Mouse (Mus musculus) layer of hippocampus, adult 8-10 months (tissue): ENCODE data around the gene E330021D16Rik. TPM values are rescaled to one million over a fixed set of nuclear protein-coding genes. Genes with fewer than 3 reads are reported as not detected.

Experiments used
- total RNA-seq, 4 experiments: library from RNA; stranded (reverse); gene quantifications; 2 replicates each; pipeline ENCODE4 v1.2.4; 2022

E330021D16Rik gene
- total RNA-seq, 4 experiments from 2014 or later: not detected

Other genes starting within 250 kb of the E330021D16Rik start
- gene Grin2b, start 242.1 kb downstream of the E330021D16Rik start, total RNA-seq: 100 to 1,000 TPM; 262 to 321 (median 293) TPM
- gene Gm8994, start 88.0 kb downstream of the E330021D16Rik start, total RNA-seq: not detected
- gene Atf7ip, start 90.6 kb upstream of the E330021D16Rik start, total RNA-seq: 100 to 1,000 TPM in 1 of 4 experiments, 10 to 100 TPM in 3; 90.9 to 100 (median 97.0) TPM
- gene Plbd1, start 246.4 kb upstream of the E330021D16Rik start, total RNA-seq: under 1 TPM in 1 of 4 experiments, not detected in 3; 0.27 TPM